Mouse (Mus musculus): ENCODE results near the gene Pde5a.

DNA sequence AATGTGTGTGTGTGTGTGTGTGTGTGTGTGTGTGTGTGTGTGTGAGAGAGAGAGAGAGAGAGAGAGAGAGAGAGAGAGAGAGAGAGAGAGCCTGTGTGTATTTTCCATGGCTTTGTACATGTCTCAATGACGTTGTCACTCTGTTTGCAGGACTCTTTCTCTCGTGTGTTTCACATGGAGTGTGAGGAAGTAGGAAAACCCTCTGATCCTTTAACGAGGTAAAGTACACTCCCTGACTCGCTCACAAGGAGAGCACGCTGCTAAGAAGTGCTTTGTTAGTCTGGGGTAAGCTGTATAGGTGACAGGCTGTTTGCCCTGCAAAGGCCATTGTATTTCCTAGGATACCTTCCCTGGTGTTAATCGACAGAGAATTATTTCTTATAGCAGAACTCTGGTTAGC is 52.7 kb downstream of the Pde5a start:
- no peak for TF ChIP-seq GATA2 (IDR thresholded peaks at IDR 0.05; ENCODE audit: borderline replicate concordance, low read depth, low read length)
- no peak for TF ChIP-seq CTCF (IDR thresholded peaks at IDR 0.05; ENCODE audit: low read depth, low read length)
- no peak for TF ChIP-seq GATA1 (IDR thresholded peaks at IDR 0.05; ENCODE audit: borderline replicate concordance, low read length)
- TF ChIP-seq POLR2AphosphoS5 (IDR thresholded peaks at IDR 0.05; ENCODE audit: insufficient replicate concordance, low read depth, low read length): no peak
